Mouse (Mus musculus): ENCODE measurements around the gene E130308A19Rik. TPM values are rescaled to one million over a fixed set of nuclear protein-coding genes. Genes with fewer than 3 reads are reported as not detected.

Gene E130308A19Rik
- polyA plus RNA-seq, 1 experiment from 2014 or later: 14.9 TPM

GRCm38 (mm10) chr4:59764950-59765349, 138.9 kb downstream of the E130308A19Rik start:
- peak overlapping the region; percentile 23; the same call in 1 of the 2 replicates for H3K4me2 ChIP-seq (ENCODE audit: low read depth, low read length)
- H3K27me3 ChIP-seq (replicated peaks; ENCODE audit: control insufficient read depth, insufficient read depth, low read length): no peaks in the 10 kb centered on the region
- H3K4me3 ChIP-seq (ENCODE audit: low read depth, low read length): no peak overlapping the region
- ATAC-seq (ENCODE audit: low read depth) (no peak), DNase-seq (ENCODE audit: low spot score) (no peak)
- WGBS: 70% methylated on average over 7 of the region's 7 CpGs
- H3K9ac ChIP-seq (ENCODE audit: low read depth, low read length): no peak overlapping the region
- peak overlapping the region; percentile 46 for H3K27ac ChIP-seq (replicated peaks; ENCODE audit: low read depth, low read length)
- H3K9me3 ChIP-seq (ENCODE audit: control insufficient read depth, low read length): no peaks in the 10 kb centered on the region
- peaks cover 8% of the 10 kb centered on the region; the same call in 1 of the 2 replicates for H3K4me1 ChIP-seq (ENCODE audit: control insufficient read depth, insufficient read depth, low read length)
- H3K36me3 ChIP-seq (ENCODE audit: control insufficient read depth, insufficient read depth, low read length): peaks cover 4% of the 10 kb centered on the region

DNA sequence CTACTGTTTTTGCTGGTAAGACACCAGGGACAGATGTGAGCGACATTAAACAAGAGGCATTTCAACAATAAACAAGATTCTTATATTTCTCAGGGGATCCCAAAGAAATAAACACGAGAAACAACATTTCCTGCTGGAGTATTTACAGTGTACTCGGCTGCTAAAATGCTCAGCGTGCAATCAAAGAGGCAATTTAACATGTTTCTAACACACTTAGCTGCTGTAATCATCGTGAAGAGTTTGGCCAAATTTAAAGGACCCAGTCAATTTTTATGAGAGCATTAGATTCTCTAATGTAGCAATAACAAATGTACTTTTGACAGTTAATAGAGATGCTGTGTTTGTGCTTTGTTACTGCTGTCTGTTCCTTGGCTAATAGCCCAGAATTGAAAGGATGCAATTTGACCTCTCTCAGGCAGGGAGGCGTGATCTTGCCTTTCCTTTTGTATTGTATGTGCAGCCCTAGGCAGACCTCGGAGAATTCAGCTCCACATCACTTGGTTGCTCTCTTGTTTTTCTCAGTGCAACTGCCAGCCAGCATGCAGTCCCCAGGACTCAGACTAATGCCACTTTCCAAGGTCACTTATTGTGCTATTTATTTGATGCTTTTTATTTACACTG, 139.5 kb downstream of the E130308A19Rik start:
- WGBS: 26% methylated on average over 7 of the region's 7 CpGs
- no peaks in the 10 kb centered on the region for H3K27me3 ChIP-seq (replicated peaks; ENCODE audit: control insufficient read depth, insufficient read depth, low read length)
- no peaks in the 10 kb centered on the region for H3K9me3 ChIP-seq (ENCODE audit: control insufficient read depth, low read length)
- no peak overlapping the region for H3K4me3 ChIP-seq (ENCODE audit: low read depth, low read length)
- H3K27ac ChIP-seq (replicated peaks; ENCODE audit: low read depth, low read length): peak overlapping the region; percentile 46
- DNase-seq (ENCODE audit: low spot score): peak; percentile 86
- ATAC-seq (ENCODE audit: low read depth): peak; percentile 74
- H3K4me1 ChIP-seq (ENCODE audit: control insufficient read depth, insufficient read depth, low read length): peaks cover 8% of the 10 kb centered on the region; the same call in 1 of the 2 replicates
- peak overlapping the region; percentile 23; the same call in 1 of the 2 replicates for H3K4me2 ChIP-seq (ENCODE audit: low read depth, low read length)
- no peak overlapping the region for H3K9ac ChIP-seq (ENCODE audit: low read depth, low read length)
- peaks cover 10% of the 10 kb centered on the region for H3K36me3 ChIP-seq (ENCODE audit: control insufficient read depth, insufficient read depth, low read length)

GRCm38 (mm10) chr4:59767717-59768116, 141.7 kb downstream of the E130308A19Rik start:
- Histone ChIP-seq H3K27me3 (replicated peaks; ENCODE audit: control insufficient read depth, insufficient read depth, low read length) (no peaks in the 10 kb centered on the region), H3K36me3 (ENCODE audit: control insufficient read depth, insufficient read depth, low read length) (peaks cover 29% of the 10 kb centered on the region), H3K4me3 (ENCODE audit: low read depth, low read length) (no peak overlapping the region), H3K9ac (ENCODE audit: low read depth, low read length) (no peak overlapping the region), H3K27ac (replicated peaks; ENCODE audit: low read depth, low read length) (no peak overlapping the region), H3K9me3 (ENCODE audit: control insufficient read depth, low read length) (no peaks in the 10 kb centered on the region), H3K4me2 (ENCODE audit: low read depth, low read length) (no peak overlapping the region), H3K4me1 (ENCODE audit: control insufficient read depth, insufficient read depth, low read length) (peaks cover 8% of the 10 kb centered on the region; the same call in 1 of the 2 replicates)
- ATAC-seq (ENCODE audit: low read depth) (no peak), DNase-seq (ENCODE audit: low spot score) (no peak)
- 77% methylated on average over 2 of the region's 2 CpGs for WGBS

DNA sequence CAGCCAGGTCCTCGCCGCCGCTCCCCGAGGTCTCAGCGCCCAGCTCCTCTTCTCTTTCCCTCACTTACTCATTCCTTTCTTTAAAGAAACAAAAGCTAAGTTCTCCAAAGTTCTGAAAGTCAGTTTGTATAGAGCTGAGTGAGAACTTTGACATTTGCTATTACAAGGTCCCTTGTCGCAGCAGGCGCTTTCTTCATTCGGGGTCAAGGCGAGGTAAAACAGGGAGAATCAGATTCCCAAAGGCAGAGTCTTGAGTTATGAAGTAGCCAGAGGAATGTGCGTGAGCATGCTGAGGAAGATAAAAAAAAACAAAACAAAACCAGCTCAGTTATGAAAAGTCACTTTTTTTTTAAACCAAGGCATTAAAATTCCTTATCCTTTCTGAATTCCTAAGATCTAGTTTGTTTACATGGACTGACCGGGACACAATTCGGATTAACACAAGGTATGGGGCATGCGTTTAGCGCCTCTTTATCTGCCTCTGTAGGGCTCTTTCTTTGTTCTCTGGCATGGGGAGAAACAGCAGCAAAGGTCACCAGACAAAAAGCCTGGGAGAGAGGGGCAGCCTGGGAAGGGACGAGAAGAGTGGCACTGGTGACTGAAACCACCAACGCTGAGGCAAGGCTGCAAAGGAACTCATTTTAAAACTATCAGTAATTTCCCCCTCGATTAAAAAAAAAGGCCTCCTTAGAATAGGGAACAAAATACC, 146.3 kb downstream of the E130308A19Rik start:
- no peak overlapping the region for H3K27ac ChIP-seq (replicated peaks; ENCODE audit: low read depth, low read length)
- H3K4me3 ChIP-seq (ENCODE audit: low read depth, low read length): no peak overlapping the region
- no peak for DNase-seq (ENCODE audit: low spot score)
- no peaks in the 10 kb centered on the region for H3K4me1 ChIP-seq (ENCODE audit: control insufficient read depth, insufficient read depth, low read length)
- peaks cover 52% of the 10 kb centered on the region for H3K36me3 ChIP-seq (ENCODE audit: control insufficient read depth, insufficient read depth, low read length)
- 73% methylated on average over 17 of the region's 17 CpGs for WGBS
- H3K9me3 ChIP-seq (ENCODE audit: control insufficient read depth, low read length): no peaks in the 10 kb centered on the region
- H3K27me3 ChIP-seq (replicated peaks; ENCODE audit: control insufficient read depth, insufficient read depth, low read length): no peaks in the 10 kb centered on the region
- no peak for ATAC-seq (ENCODE audit: low read depth)
- no peak overlapping the region for H3K9ac ChIP-seq (ENCODE audit: low read depth, low read length)
- H3K4me2 ChIP-seq (ENCODE audit: low read depth, low read length): no peak overlapping the region

GRCm38 (mm10) chr4:59777828-59778227, 151.8 kb downstream of the E130308A19Rik start:
- DNase-seq (ENCODE audit: low spot score): no peak

DNA sequence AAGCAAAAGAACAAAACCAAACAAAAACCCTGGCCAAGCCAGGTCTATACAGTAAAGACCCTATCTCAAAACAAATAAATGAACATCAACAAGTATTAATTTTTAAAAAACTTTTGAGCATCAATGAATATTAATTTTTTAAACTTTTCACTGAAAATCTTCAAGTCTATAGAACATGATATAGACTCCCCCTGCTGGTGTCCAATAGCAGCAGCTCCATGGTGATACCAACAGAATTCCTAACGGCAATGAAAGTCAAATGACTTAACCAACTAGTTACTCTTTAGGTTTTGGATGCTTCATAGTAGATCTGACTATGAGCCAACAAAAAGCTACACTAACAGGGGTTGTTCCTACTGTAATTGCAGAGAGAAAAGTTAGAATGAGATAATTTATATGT, 154.6 kb downstream of the E130308A19Rik start:
- no peak overlapping the region for H3K9ac ChIP-seq (ENCODE audit: low read depth, low read length)
- DNase-seq (ENCODE audit: low spot score): peak; percentile 65
- no peaks in the 10 kb centered on the region; the same call in 1 of the 2 replicates for H3K4me1 ChIP-seq (ENCODE audit: control insufficient read depth, insufficient read depth, low read length)
- H3K4me2 ChIP-seq (ENCODE audit: low read depth, low read length): no peak overlapping the region
- no peak overlapping the region for H3K27ac ChIP-seq (replicated peaks; ENCODE audit: low read depth, low read length)
- no peaks in the 10 kb centered on the region for H3K9me3 ChIP-seq (ENCODE audit: control insufficient read depth, low read length)
- H3K36me3 ChIP-seq (ENCODE audit: control insufficient read depth, insufficient read depth, low read length): peaks cover 12% of the 10 kb centered on the region; the same call in 1 of the 2 replicates
- no peak overlapping the region for H3K4me3 ChIP-seq (ENCODE audit: low read depth, low read length)
- ATAC-seq (ENCODE audit: low read depth): no peak
- no peaks in the 10 kb centered on the region for H3K27me3 ChIP-seq (replicated peaks; ENCODE audit: control insufficient read depth, insufficient read depth, low read length)
- 13% methylated on average over 1 of the region's 1 CpGs for WGBS

More at GRCm38 (mm10) chr4:59777828-59778227, 151.8 kb downstream of the E130308A19Rik start:
- peaks cover 32% of the 10 kb centered on the region for H3K36me3 ChIP-seq (ENCODE audit: control insufficient read depth, insufficient read depth, low read length)
- H3K4me1 ChIP-seq (ENCODE audit: control insufficient read depth, insufficient read depth, low read length): no peaks in the 10 kb centered on the region; the same call in 1 of the 2 replicates
- H3K9me3 ChIP-seq (ENCODE audit: control insufficient read depth, low read length): no peaks in the 10 kb centered on the region
- 76% methylated on average over 3 of the region's 3 CpGs for WGBS
- H3K27me3 ChIP-seq (replicated peaks; ENCODE audit: control insufficient read depth, insufficient read depth, low read length): no peaks in the 10 kb centered on the region
- H3K4me3 ChIP-seq (ENCODE audit: low read depth, low read length): no peak overlapping the region
- no peak overlapping the region for H3K27ac ChIP-seq (replicated peaks; ENCODE audit: low read depth, low read length)
- no peak overlapping the region for H3K4me2 ChIP-seq (ENCODE audit: low read depth, low read length)
- no peak overlapping the region for H3K9ac ChIP-seq (ENCODE audit: low read depth, low read length)
- no peak for ATAC-seq (ENCODE audit: low read depth)

GRCm38 (mm10) chr4:59782853-59783684, 157.1 kb downstream of the E130308A19Rik start:
- DNase-seq (ENCODE audit: low spot score): peak; percentile 43
- peak overlapping the region; percentile 99 for H3K4me3 ChIP-seq (ENCODE audit: low read depth, low read length)
- peaks cover 6% of the 10 kb centered on the region; the same call in 1 of the 2 replicates for H3K36me3 ChIP-seq (ENCODE audit: control insufficient read depth, insufficient read depth, low read length)
- peak overlapping the region; percentile 85 for H3K9ac ChIP-seq (ENCODE audit: low read depth, low read length)
- H3K4me1 ChIP-seq (ENCODE audit: control insufficient read depth, insufficient read depth, low read length): no peaks in the 10 kb centered on the region; the same call in 1 of the 2 replicates
- H3K27ac ChIP-seq (replicated peaks; ENCODE audit: low read depth, low read length): peak overlapping the region; percentile 67
- ATAC-seq (ENCODE audit: low read depth): peak; percentile 48
- under 1% methylated on average over 38 of the region's 47 CpGs for WGBS
- H3K27me3 ChIP-seq (replicated peaks; ENCODE audit: control insufficient read depth, insufficient read depth, low read length): no peaks in the 10 kb centered on the region
- no peaks in the 10 kb centered on the region for H3K9me3 ChIP-seq (ENCODE audit: control insufficient read depth, low read length)
- peak overlapping the region; percentile 91 for H3K4me2 ChIP-seq (ENCODE audit: low read depth, low read length)

- Histone ChIP-seq H3K36me3 (ENCODE audit: control insufficient read depth, insufficient read depth, low read length) (no peaks in the 10 kb centered on the region), H3K9me3 (ENCODE audit: control insufficient read depth, low read length) (no peaks in the 10 kb centered on the region), H3K4me2 (ENCODE audit: low read depth, low read length) (peak overlapping the region; percentile 91), H3K27ac (replicated peaks; ENCODE audit: low read depth, low read length) (peak overlapping the region; percentile 67), H3K9ac (ENCODE audit: low read depth, low read length) (peak overlapping the region; percentile 85), H3K4me3 (ENCODE audit: low read depth, low read length) (peak overlapping the region; percentile 99), H3K4me1 (ENCODE audit: control insufficient read depth, insufficient read depth, low read length) (no peaks in the 10 kb centered on the region; the same call in 1 of the 2 replicates), H3K27me3 (replicated peaks; ENCODE audit: control insufficient read depth, insufficient read depth, low read length) (no peaks in the 10 kb centered on the region)
- ATAC-seq (ENCODE audit: low read depth) (peak; percentile 96), DNase-seq (ENCODE audit: low spot score) (peak; percentile 99)
- WGBS: under 1% methylated on average over 35 of the region's 36 CpGs
These were observed 157.8 kb downstream of the E130308A19Rik start for GRCm38 (mm10) chr4:59783685-59784279.

Data from embryonic facial prominence, embryonic 14.5 days (tissue).